Mouse (Mus musculus) embryonic facial prominence, embryonic 15.5 days (tissue): Measurements from ENCODE around the gene 6030498E09Rik. TPM values are rescaled to one million over a fixed set of nuclear protein-coding genes. Genes with fewer than 3 reads are reported as not detected.
A peak's percentile ranks its signal among the peaks of the same experiment; 100 is the strongest.

ENCODE experiments used
- ATAC-seq: fragments of 200-750 bp; cut with Nextera tagmentation; 2 replicates; pipeline ENCODE4 v1.8.0; 2017; ENCODE audit warnings: low read depth, moderate TSS enrichment; ENCODE audit not compliant: insufficient number of reproducible peaks, low FRiP score, low TSS enrichment
- H3K27ac ChIP-seq: fragments of 300-500 bp; sonication (generic); replicated peaks from 2 replicates; pipeline ENCODE4 v1.5.1; 2015; ENCODE audit warnings: mild to moderate bottlenecking, inconsistent platforms
- H3K27me3 ChIP-seq: fragments of 300-500 bp; sonication (generic); 2 replicates; pipeline ENCODE4 v1.6.1; 2015; ENCODE audit warnings: inconsistent platforms
- H3K36me3 ChIP-seq: fragments of 300-500 bp; sonication (generic); 2 replicates; pipeline ENCODE4 v1.6.1; 2015; ENCODE audit warnings: mild to moderate bottlenecking, inconsistent platforms
- H3K4me1 ChIP-seq: fragments of 300-500 bp; sonication (generic); 2 replicates; pipeline ENCODE4 v1.6.1; 2015; ENCODE audit warnings: inconsistent platforms
- H3K4me2 ChIP-seq: fragments of 300-500 bp; sonication (generic); replicated peaks from 2 replicates; pipeline ENCODE4 v1.6.1; 2015; ENCODE audit warnings: mild to moderate bottlenecking, inconsistent platforms
- H3K4me3 ChIP-seq: fragments of 300-500 bp; sonication (generic); replicated peaks from 2 replicates; pipeline ENCODE4 v1.5.1; 2015; ENCODE audit warnings: mild to moderate bottlenecking, inconsistent platforms
- H3K9ac ChIP-seq: fragments of 300-500 bp; sonication (generic); 2 replicates; pipeline ENCODE4 v1.6.1; 2015; ENCODE audit warnings: inconsistent platforms
- H3K9me3 ChIP-seq: fragments of 300-500 bp; sonication (generic); replicated peaks from 2 replicates; pipeline ENCODE4 v1.6.1; 2016; ENCODE audit warnings: inconsistent platforms
- WGBS: fragments of 180-500 bp; shearing (Covaris S2); methylation state at CpG from one replicate; pipeline ENCODE4 v1.1.7; 2015; 5-methylcytosine and 5-hydroxymethylcytosine counted together
- polyA plus RNA-seq: library from polyadenylated mRNA; unstranded; fragments of >200 nt; fragmentation: Nextera tagmentation; extraction: Ambion mirVana; gene quantifications from 2 replicates; pipeline ENCODE4 v1.2.1, GENCODE M21; 2015

6030498E09Rik gene
- not detected in 2 replicates for polyA plus RNA-seq

- Histone ChIP-seq H3K4me3 (no peak within 1 kb of the TSS), H3K27me3 (no peaks in the 10 kb centered on the region), H3K4me1 (no peaks in the 10 kb centered on the region), H3K4me2 (no peak within 1 kb of the TSS), H3K27ac (no peak within 1 kb of the TSS), H3K36me3 (no peaks in the 10 kb centered on the region), H3K9me3 (no peaks in the 10 kb centered on the region), H3K9ac (no peak within 1 kb of the TSS)
- no peak for ATAC-seq
- 74% methylated on average over 9 of the region's 9 CpGs for WGBS
These were observed at the start of gene 6030498E09Rik for GRCm38 (mm10) chrX:38772478-38772877. TSS of gene 6030498E09Rik (plus strand) at chrX:38772671.

DNA sequence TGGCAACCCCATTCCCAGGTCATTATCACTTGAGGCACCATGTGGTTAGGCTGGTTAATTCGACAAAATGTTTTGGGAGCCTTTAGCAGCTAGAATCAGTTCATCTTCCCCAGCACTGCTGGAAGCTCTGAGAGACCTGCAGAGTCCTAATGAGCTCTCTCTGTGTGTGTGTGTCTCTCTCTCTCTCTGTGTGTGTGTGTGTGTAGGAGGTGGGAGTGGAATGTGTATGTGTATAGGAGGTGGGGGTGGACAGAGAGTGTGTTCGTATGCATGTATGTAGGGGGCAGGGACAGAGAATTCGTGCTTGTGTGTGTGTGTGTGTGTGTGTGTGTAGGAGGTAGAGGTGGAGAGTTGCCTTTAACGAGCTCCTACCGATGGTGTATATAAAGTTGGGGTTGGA, 42.4 kb upstream of the 6030498E09Rik start:
- Histone ChIP-seq H3K4me3 (no peak overlapping the region), H3K9me3 (no peaks in the 10 kb centered on the region), H3K4me1 (no peaks in the 10 kb centered on the region), H3K4me2 (no peak overlapping the region), H3K27ac (no peak overlapping the region), H3K27me3 (no peaks in the 10 kb centered on the region), H3K9ac (no peak overlapping the region), H3K36me3 (no peaks in the 10 kb centered on the region)
- WGBS: 75% methylated on average over 5 of the region's 5 CpGs
- ATAC-seq: no peak

- 59% methylated on average over 2 of the region's 2 CpGs for WGBS
These were observed 41.8 kb upstream of the 6030498E09Rik start for GRCm38 (mm10) chrX:38730639-38731038.

GRCm38 (mm10) chrX:38733683-38734082, 38.8 kb upstream of the 6030498E09Rik start:
- Histone ChIP-seq H3K9ac (no peak overlapping the region), H3K36me3 (no peaks in the 10 kb centered on the region)

More at GRCm38 (mm10) chrX:38730639-38731038, 41.8 kb upstream of the 6030498E09Rik start:
- H3K4me1 ChIP-seq: no peaks in the 10 kb centered on the region
- H3K9ac ChIP-seq: no peak overlapping the region
- no peaks in the 10 kb centered on the region for H3K36me3 ChIP-seq
- H3K27ac ChIP-seq: no peak overlapping the region
- H3K4me3 ChIP-seq: no peak overlapping the region
- H3K4me2 ChIP-seq: no peak overlapping the region
- no peaks in the 10 kb centered on the region for H3K27me3 ChIP-seq
- no peak for ATAC-seq
- H3K9me3 ChIP-seq: no peaks in the 10 kb centered on the region

GRCm38 (mm10) chrX:38734916-38735880, 37.3 kb upstream of the 6030498E09Rik start:
- H3K27me3 ChIP-seq: no peaks in the 10 kb centered on the region
- no peak overlapping the region for H3K27ac ChIP-seq
- H3K9ac ChIP-seq: no peak overlapping the region
- 0 out of 2 replicates have a peak, but pooled peaks have one; percentile 29 for ATAC-seq
- H3K36me3 ChIP-seq: no peaks in the 10 kb centered on the region
- 42% methylated on average over 13 of the region's 13 CpGs for WGBS
- H3K4me2 ChIP-seq: no peak overlapping the region
- no peaks in the 10 kb centered on the region for H3K4me1 ChIP-seq
- H3K9me3 ChIP-seq: no peaks in the 10 kb centered on the region
- H3K4me3 ChIP-seq: no peak overlapping the region

More at GRCm38 (mm10) chrX:38733683-38734082, 38.8 kb upstream of the 6030498E09Rik start:
- no peak overlapping the region for H3K27ac ChIP-seq
- H3K4me2 ChIP-seq: no peak overlapping the region
- H3K4me1 ChIP-seq: no peaks in the 10 kb centered on the region
- no peak overlapping the region for H3K4me3 ChIP-seq
- no peak for ATAC-seq
- 94% methylated on average over 5 of the region's 5 CpGs for WGBS
- H3K27me3 ChIP-seq: no peaks in the 10 kb centered on the region
- H3K9me3 ChIP-seq: no peaks in the 10 kb centered on the region

DNA sequence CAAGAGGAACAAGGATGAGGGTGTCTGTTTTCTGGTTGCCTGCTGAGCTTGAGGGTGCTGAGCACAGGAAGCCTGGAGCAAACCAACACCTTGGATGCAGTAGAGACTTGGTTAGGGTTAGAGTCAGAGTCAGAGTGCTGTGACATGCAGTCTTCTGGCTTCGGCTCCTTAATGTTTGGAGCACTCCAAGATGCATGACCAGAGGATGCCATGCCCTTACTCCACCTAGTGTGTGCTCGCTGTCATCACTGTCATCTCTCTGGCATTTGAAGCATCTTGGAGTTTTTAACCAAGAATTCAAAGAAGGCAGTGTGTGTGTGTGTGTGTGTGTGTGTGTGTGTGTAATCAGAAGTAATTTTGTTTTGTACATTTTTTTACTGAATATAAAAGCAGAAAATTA, 1.0 kb upstream of the 6030498E09Rik start:
- WGBS: 66% methylated on average over 2 of the region's 2 CpGs
- Histone ChIP-seq H3K4me1 (no peaks in the 10 kb centered on the region), H3K4me3 (no peak overlapping the region), H3K9ac (no peak overlapping the region), H3K4me2 (no peak overlapping the region), H3K36me3 (no peaks in the 10 kb centered on the region), H3K9me3 (no peaks in the 10 kb centered on the region), H3K27me3 (no peaks in the 10 kb centered on the region), H3K27ac (no peak overlapping the region)
- no peak for ATAC-seq

GRCm38 (mm10) chrX:38771886-38772285, 585 bp upstream of the 6030498E09Rik start:
- Histone ChIP-seq H3K9ac (no peak overlapping the region), H3K27me3 (no peaks in the 10 kb centered on the region), H3K4me3 (no peak overlapping the region), H3K27ac (no peak overlapping the region), H3K4me2 (no peak overlapping the region), H3K9me3 (no peaks in the 10 kb centered on the region), H3K4me1 (no peaks in the 10 kb centered on the region), H3K36me3 (no peaks in the 10 kb centered on the region)
- 24% methylated on average over 3 of the region's 3 CpGs for WGBS
- no peak for ATAC-seq

DNA sequence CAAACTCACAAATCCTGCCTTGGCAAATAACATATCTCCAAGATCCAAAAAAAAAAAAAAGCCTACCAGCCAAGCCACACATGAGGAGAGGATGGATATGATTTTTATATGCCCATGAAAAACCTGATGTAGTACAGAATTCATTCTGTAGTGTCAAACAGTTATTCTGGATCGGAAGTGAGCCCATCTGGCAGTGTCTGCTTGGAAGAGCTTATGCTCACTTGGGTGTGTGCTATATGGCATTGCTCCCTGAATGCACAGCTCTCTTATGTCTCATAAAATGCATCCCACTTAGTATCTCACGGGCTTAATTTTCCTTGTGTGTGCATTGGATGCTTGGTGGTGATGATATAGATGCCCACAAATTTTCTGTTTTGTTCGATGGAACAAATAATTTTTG, 21.9 kb downstream of the 6030498E09Rik start:
- Histone ChIP-seq H3K36me3 (no peaks in the 10 kb centered on the region), H3K4me2 (no peak overlapping the region), H3K4me3 (no peak overlapping the region), H3K27ac (no peak overlapping the region), H3K9me3 (no peaks in the 10 kb centered on the region), H3K4me1 (no peaks in the 10 kb centered on the region), H3K9ac (no peak overlapping the region), H3K27me3 (no peaks in the 10 kb centered on the region)
- no peak for ATAC-seq
- 66% methylated on average over 3 of the region's 3 CpGs for WGBS

DNA sequence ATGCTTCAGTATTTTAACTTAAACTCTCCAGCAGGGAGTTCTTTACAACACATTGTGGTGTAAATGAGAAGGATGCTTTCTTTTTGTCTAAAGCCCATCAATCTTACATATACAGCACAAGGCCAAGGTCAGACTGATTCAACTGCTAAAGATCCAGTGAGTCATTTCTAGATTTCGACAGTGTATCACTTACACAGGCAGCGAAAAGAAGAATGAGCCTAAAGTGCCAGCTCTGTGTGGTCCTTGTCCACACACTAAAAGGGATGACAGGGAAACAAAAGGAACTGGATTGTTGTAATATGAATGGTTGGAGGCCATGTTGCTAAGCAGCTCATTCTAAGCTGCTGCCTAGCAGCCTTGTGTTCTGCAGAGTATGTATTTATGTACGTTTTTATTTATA, 41.5 kb downstream of the 6030498E09Rik start:
- Histone ChIP-seq H3K9me3 (no peaks in the 10 kb centered on the region), H3K27ac (no peak overlapping the region), H3K36me3 (no peaks in the 10 kb centered on the region), H3K4me2 (no peak overlapping the region), H3K4me3 (no peak overlapping the region), H3K9ac (no peak overlapping the region), H3K4me1 (no peaks in the 10 kb centered on the region), H3K27me3 (no peaks in the 10 kb centered on the region)
- ATAC-seq: no peak
- WGBS: 73% methylated on average over 3 of the region's 3 CpGs

DNA sequence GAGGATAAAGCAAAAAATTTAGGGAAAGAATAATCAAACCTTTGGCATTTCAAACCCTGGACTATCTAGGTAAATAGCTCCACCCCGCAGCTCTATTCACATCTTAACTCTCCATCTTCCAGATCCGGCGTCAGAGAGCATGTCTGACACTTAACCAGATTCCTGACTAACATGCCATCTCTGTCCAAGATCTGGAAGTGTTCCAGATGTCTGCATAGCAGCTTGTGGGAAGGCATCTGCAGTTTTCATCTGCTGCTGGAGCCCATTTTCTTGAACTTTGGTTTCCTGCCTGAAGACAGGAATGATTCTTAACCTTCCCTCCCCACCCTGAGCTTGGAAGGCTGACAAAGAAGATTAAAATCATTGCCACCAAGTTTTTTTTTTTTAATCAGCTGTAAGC, 44.4 kb downstream of the 6030498E09Rik start:
- 34% methylated on average over 3 of the region's 3 CpGs for WGBS
- no peaks in the 10 kb centered on the region for H3K9me3 ChIP-seq
- H3K9ac ChIP-seq: no peak overlapping the region
- no peaks in the 10 kb centered on the region for H3K4me1 ChIP-seq
- H3K27me3 ChIP-seq: no peaks in the 10 kb centered on the region
- H3K4me2 ChIP-seq: no peak overlapping the region
- no peak overlapping the region for H3K27ac ChIP-seq
- no peak for ATAC-seq
- no peak overlapping the region for H3K4me3 ChIP-seq
- H3K36me3 ChIP-seq: no peaks in the 10 kb centered on the region

- no peaks in the 10 kb centered on the region for H3K36me3 ChIP-seq
- no peak overlapping the region for H3K9ac ChIP-seq
- H3K4me2 ChIP-seq: no peak overlapping the region
- ATAC-seq: no peak
- H3K27ac ChIP-seq: no peak overlapping the region
- no peaks in the 10 kb centered on the region for H3K9me3 ChIP-seq
- H3K4me1 ChIP-seq: no peaks in the 10 kb centered on the region
- no peaks in the 10 kb centered on the region for H3K27me3 ChIP-seq
- H3K4me3 ChIP-seq: no peak overlapping the region
- 44% methylated on average over 1 of the region's 1 CpGs for WGBS
These were observed 186.1 kb downstream of the 6030498E09Rik start for GRCm38 (mm10) chrX:38958571-38958970.
